Mouse (Mus musculus) E14TG2a.4 (cell line): ENCODE results near the gene Cox4i2.

Experiments used
- H3K27me3 ChIP-seq: 2 replicates; pipeline ENCODE4 v1.6.1; 2014; ENCODE audit warnings: low read length, control low read depth; ENCODE audit not compliant: insufficient read depth
- H3K36me3 ChIP-seq: 2 replicates; pipeline ENCODE4 v1.6.1; 2014; ENCODE audit warnings: low read length, control low read depth; ENCODE audit not compliant: insufficient read depth
- H3K4me1 ChIP-seq: replicated peaks from 2 replicates; pipeline ENCODE4 v1.6.1; 2014; ENCODE audit warnings: low read depth, low read length, control low read depth
- H3K4me3 ChIP-seq: replicated peaks from 2 replicates; pipeline ENCODE4 v1.5.1; 2014; ENCODE audit warnings: mild to moderate bottlenecking, low read length
- H3K9me3 ChIP-seq: 2 replicates; pipeline ENCODE4 v1.6.1; 2014; ENCODE audit warnings: low read length, control low read depth
- CTCF ChIP-seq: conservative IDR thresholded peaks from 2 replicates; pipeline ENCODE4 v1.5.1; 2014; ENCODE audit warnings: low read length
- NANOG ChIP-seq: IDR thresholded peaks from 2 replicates; pipeline ENCODE4 v1.6.1; 2014; ENCODE audit warnings: borderline replicate concordance, low read length, mixed read lengths
- POU5F1 ChIP-seq: IDR thresholded peaks from 2 replicates; pipeline ENCODE4 v1.6.1; 2014; ENCODE audit warnings: low read length, borderline replicate concordance

The Cox4i2 gene

DNA sequence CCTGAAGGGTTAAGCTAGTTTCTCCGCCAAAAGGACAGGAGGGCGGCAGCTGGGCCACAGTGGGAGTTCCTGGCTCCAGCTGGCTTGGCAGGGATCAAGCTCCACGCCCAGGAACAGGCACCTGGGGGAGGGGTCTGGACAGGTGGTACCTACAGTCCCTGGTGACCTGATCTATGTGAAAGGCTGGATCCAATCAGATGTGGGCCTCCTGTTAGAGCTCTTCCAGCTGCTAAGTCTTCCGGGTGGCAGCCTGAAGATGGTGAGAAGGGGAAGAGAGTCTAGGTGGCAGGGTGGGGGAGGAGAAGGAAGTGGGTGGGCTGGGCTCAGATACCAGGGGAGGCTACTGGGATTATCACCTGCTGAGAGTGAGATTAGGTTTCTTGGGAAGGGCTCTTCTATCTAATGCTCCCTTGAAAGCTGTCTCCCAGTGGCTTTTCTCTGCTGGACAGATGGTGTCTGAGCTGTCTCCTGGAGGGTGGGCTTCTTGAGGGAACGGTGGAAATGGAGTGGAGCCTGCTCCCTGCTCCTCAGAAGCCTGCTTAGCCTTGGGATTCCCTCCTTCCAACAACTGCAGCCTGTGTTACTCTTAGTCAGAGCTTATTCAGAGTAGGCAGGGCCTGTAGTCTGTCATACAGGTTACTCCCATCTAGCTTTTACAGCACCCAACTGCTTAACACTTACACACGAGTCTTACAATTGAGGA lies 50.6 kb downstream of the Cox4i2 start:
- Histone ChIP-seq H3K9me3 (no peaks in the 10 kb centered on the region), H3K36me3 (peaks cover 28% of the 10 kb centered on the region), H3K27me3 (no peaks in the 10 kb centered on the region), H3K4me1 (peaks cover 86% of the 10 kb centered on the region), H3K4me3 (peak overlapping the region; percentile 67)
- TF ChIP-seq NANOG: no peak
- TF ChIP-seq CTCF: no peak
- no peak for TF ChIP-seq POU5F1

DNA sequence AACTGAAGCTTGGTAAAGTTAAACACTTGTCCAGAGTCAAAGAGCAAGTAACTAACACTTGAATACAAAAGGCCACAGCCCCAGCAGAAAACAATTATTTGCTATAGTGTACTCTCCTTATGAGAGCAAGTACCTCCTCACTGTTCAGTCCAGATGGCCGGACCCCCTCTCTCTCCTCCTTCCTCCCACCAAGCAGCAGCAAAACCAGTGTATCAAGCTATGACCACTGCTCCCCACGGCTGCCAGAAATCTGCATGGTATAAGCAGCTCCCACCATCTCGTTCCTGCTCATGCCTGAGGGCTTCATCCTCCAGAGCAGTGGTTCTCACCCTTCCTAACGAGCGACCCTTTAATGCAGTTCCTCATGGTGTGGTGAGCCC lies 51.1 kb downstream of the Cox4i2 start:
- Histone ChIP-seq H3K4me1 (peaks cover 91% of the 10 kb centered on the region), H3K36me3 (peaks cover 29% of the 10 kb centered on the region), H3K27me3 (no peaks in the 10 kb centered on the region), H3K4me3 (peak overlapping the region; percentile 67), H3K9me3 (no peaks in the 10 kb centered on the region)
- TF ChIP-seq NANOG (no peak), POU5F1 (no peak), CTCF (no peak)

DNA sequence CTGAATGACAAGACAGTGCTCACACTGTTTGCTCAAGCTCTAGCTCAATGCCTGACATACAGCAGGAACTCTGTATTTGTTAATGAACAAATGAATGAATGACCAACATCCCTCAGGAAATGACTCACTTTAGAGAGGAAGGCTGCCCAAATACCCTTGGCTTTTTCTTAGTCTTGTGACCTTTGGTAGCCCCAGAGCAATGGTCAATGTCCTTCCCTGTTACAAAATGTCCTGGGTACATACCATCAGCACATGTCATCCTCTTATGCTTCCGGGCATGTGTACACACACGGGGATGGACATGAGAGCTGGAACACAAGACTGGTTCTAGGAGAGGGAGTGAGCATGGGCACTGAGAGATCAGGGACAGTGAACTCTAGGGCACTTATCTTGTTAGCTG lies 52.1 kb downstream of the Cox4i2 start:
- H3K27me3 ChIP-seq: no peaks in the 10 kb centered on the region
- H3K9me3 ChIP-seq: no peaks in the 10 kb centered on the region
- peaks cover 97% of the 10 kb centered on the region for H3K4me1 ChIP-seq
- H3K36me3 ChIP-seq: peaks cover 29% of the 10 kb centered on the region
- TF ChIP-seq CTCF: no peak
- no peak for TF ChIP-seq POU5F1
- no peak for TF ChIP-seq NANOG
- H3K4me3 ChIP-seq: 0 out of 2 replicates have a peak overlapping the region, but pooled peaks have one; percentile 8

DNA sequence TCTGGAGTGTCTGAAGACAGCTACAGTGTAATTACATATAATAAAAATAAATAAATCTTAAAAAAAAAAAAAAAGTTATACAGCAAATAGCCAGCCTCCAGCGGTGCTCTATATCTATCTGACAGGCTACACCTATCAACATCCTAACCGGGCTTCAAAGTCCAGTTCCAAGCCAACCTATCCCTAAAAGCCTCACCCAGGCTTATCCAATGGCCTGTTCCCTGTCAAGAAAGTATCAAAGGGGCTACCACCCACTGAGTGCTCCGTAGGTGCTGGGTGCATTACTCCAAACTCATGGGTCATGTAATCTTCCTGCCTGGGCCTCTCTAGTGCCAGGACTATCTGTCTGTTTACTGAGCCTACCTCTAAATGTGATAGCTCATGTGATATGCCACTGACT lies 54.2 kb downstream of the Cox4i2 start:
- Histone ChIP-seq H3K4me1 (peaks cover 98% of the 10 kb centered on the region), H3K9me3 (no peaks in the 10 kb centered on the region), H3K4me3 (no peak overlapping the region), H3K36me3 (peaks cover 29% of the 10 kb centered on the region), H3K27me3 (no peaks in the 10 kb centered on the region)
- no peak for TF ChIP-seq NANOG
- TF ChIP-seq CTCF: no peak
- TF ChIP-seq POU5F1: no peak

DNA sequence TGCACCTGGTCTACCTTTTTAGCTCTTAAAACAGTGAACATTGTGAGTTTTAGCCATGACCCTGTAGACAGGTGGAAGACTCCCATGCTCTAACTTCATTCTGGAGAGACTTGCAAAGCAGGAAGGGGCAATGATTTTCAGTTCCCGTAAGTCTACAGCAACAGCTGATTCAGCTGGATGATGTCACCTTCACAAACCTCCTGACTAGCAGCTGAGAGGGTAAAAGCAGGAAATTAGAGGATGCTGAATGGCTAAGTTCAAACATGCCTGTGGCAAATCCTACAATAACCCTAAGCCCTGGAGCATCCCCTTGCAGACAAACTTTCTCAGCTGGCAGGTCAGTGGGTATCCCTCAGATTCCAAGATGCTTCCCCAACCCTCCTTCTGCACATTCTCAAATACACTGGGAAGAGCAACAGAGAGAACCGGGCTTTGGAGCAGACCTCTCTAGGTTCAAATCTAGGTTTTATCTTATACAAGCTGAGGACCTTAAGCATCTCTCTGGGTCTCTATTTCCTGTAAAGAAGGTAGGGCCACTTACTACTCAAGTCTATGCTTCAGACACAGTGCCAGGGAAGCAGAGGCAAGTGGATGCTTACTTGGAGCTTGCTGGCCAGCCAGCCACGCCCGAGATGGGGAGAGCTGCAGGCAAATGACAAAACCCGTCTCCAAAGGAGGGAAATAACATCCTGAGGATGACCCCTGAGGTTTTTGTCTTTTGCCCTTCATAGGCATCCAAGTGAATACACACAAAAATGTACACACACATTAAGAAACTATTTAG lies 56.4 kb downstream of the Cox4i2 start:
- H3K4me3 ChIP-seq: peak overlapping the region; percentile 14; the same call in 1 of the 2 replicates
- H3K27me3 ChIP-seq: no peaks in the 10 kb centered on the region
- H3K9me3 ChIP-seq: no peaks in the 10 kb centered on the region
- no peak for TF ChIP-seq POU5F1
- no peak for TF ChIP-seq CTCF
- TF ChIP-seq NANOG: no peak
- H3K36me3 ChIP-seq: peaks cover 36% of the 10 kb centered on the region
- peaks cover 97% of the 10 kb centered on the region for H3K4me1 ChIP-seq

DNA sequence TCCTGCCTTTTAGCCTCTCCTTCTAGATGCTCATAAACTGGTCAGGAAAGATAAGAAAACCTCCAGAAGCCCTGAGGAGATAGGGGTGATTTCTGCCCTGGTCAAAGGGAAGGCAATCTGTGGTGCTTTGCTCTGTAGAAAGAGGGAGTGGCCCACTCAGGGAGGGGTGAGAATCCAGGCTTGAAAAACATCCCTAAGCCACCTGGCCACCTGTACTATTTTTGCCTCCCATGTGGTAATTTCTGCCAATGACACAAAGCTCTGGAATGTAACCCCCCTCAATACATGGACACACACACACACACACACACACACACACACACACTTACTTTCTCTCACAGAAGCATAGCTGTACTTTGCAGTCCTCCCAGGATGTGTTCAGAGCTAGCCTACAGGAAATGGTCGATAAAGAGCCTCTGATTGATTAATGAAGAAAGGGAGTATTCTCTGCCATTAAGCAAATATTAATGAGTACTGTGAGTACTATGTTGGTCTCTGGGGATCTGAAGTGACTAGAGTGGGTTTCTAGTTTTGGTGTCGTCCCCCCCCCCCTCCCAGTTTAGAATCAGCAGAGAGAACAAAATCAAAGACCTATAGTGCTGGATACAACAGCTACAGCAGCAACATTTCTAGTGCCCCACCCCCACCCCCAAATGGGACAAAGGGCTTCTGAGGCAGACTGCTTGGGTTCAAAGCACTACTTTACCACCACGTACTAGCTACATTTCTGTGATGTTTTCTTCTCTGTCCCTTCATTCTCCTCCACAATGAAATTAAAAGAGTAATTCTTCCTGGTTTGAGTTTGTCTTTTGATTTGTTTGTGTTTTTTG lies 57.6 kb downstream of the Cox4i2 start:
- TF ChIP-seq NANOG (peak; percentile 43; the same call in 1 of the 2 replicates), POU5F1 (no peak)

DNA sequence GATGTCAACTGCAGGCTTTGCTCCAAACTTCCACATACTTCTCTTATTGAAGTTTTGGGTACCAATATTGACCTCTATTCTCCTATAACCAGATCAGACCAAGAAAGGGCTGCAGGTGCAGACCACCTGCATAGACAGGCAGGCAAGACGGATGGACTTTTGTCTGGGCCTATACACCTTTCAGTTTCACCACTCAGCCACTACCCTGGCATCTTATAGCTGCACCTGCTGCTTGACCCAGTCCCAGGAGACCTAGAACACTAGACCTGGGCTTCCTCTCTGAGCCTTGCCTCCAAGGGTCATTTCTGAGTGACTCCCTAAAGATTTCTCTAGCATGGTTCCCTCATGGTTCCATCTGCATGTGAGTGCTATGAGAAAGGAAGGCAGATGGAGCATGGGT lies 59.3 kb downstream of the Cox4i2 start:
- H3K36me3 ChIP-seq: peaks cover 22% of the 10 kb centered on the region; the same call in 1 of the 2 replicates
- no peak for TF ChIP-seq POU5F1
- no peak for TF ChIP-seq NANOG
- no peak for TF ChIP-seq CTCF
- H3K4me1 ChIP-seq: peaks cover 99% of the 10 kb centered on the region
- H3K4me3 ChIP-seq: no peak overlapping the region
- no peaks in the 10 kb centered on the region for H3K27me3 ChIP-seq
- no peaks in the 10 kb centered on the region for H3K9me3 ChIP-seq

More for the DNA sequence above, 57.6 kb downstream of the Cox4i2 start:
- Histone ChIP-seq H3K4me1 (peaks cover 97% of the 10 kb centered on the region), H3K36me3 (peaks cover 28% of the 10 kb centered on the region), H3K9me3 (no peaks in the 10 kb centered on the region), H3K27me3 (no peaks in the 10 kb centered on the region), H3K4me3 (peak overlapping the region; percentile 24; the same call in 1 of the 2 replicates)

DNA sequence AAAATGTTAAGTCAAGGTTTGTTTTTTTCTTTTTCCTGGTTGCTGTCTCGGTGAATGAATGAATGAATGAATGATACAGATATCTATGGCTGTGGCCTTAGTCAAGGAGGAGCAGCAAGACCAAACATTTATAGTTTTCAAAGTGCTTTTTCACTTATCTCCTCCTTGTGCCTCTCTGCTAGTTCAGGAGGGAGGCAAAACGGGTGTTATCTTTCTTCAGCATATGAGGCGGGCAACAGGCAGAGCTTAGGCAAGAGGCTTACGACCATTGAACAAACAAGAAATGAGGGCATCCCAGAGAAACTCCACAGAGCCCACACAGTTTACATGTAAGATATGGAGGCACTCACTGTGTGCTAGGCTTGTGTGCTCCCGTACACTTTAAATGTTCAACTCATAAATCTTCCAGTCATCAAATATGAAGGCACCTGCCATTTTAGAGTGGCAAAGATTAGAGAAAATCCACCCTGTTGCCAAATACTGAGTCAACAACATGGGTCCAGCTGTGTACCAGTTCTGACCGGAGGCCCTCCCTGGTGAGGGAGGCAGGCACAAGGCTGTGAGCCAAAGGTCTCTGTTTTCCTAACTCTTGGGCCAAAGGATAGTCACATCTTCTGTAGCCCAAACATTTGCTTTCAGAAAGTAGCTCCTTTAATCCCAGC lies 60.4 kb downstream of the Cox4i2 start:
- Histone ChIP-seq H3K4me1 (peaks cover 99% of the 10 kb centered on the region), H3K27me3 (no peaks in the 10 kb centered on the region), H3K4me3 (no peak overlapping the region), H3K36me3 (peaks cover 20% of the 10 kb centered on the region), H3K9me3 (peaks cover 6% of the 10 kb centered on the region; the same call in 1 of the 2 replicates)
- no peak for TF ChIP-seq CTCF
- no peak for TF ChIP-seq POU5F1
- TF ChIP-seq NANOG: no peak
